Mouse (Mus musculus) spleen, postnatal 14 days (tissue): ENCODE measurements at regions not wholly inside any gene's neighbourhood (a gene's known extent, or its start where the extent isn't known, plus 50 kb on each side); places are given as distances from the start of the nearest gene placed in this dataset.

Experiments
- DNase-seq, 2 experiments: peaks; one replicate each; pipeline ENCODE4 v3.0.0; 2021 to 2022; ENCODE audit warnings: low spot score in 2 of 2

GRCm38 (mm10) chr17:51534270-51534669, 298.8 kb downstream of the Satb1 start:
- DNase-seq: no peak

GRCm38 (mm10) chr17:51528161-51528560, 304.9 kb downstream of the Satb1 start:
- DNase-seq: no peak

DNA sequence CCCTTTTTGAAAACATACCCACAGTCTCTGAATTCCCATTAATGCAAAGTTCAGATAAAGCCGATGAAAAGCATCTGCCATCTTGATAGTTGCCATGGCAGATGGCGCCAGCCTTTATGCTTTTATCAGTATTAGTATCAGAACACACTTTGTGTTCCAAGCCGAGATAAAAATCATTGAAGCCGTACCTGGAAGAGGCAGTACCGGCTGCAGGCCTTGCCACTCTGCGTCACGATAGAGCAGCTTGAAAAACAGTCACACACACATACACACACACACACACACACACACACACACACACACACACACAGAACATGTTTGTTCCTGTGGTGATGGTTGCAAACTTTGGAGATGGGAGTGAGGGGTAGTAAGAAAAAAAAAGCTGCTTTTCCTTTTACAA, 306.2 kb downstream of the Satb1 start:
- no peak for DNase-seq

- DNase-seq: no peak
Observed at GRCm38 (mm10) chr17:51526464-51526863, 306.6 kb downstream of the Satb1 start.

- DNase-seq: no peak
Observed at GRCm38 (mm10) chr17:51526021-51526420, 307.1 kb downstream of the Satb1 start.

DNA sequence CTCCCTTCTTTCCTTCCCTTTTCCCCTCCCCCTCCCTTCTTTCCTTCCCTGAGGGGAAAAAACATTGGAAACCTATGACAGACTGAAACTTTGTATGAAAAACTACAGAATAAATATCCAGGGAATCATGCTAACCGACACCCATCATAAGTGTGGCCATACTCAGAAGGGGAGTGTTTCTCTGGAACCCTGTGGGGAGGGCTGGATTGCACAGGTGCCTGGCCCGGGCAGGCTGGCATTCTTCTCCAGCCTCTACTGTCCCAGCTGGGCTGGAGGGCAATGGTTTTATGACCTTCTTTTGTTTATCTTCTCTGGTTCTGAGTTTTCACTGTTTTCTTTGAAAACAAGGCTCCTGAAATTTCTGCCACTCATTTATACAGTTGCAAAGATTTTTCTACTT, 307.9 kb downstream of the Satb1 start:
- DNase-seq: no peak

GRCm38 (mm10) chr17:51511917-51512316, 321.2 kb downstream of the Satb1 start:
- DNase-seq: no peak

DNA sequence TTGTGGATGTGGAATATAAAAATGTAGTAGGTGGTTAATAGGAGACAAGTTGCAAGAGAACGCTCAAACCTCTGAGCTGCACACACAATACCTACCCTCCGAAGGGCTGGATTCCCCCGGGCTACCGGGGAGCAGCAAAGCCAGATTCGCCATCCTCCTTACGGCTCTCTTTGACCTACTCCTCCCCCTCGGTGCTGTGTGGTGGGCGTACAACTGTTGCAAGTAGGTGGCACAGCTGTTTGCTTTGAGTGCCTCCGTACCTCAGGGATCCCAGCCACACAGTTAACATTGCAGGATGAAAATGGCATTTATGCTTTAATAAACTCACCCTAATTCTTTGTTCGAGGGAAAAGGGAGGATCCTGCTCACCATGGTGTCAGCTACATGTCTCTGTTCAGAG, 321.6 kb upstream of the Tbc1d5 start:
- DNase-seq: no peak

GRCm38 (mm10) chr17:51499541-51499940, 320.4 kb upstream of the Tbc1d5 start:
- no peak for DNase-seq

GRCm38 (mm10) chr17:51495038-51495437, 315.9 kb upstream of the Tbc1d5 start:
- DNase-seq: no peak

DNA sequence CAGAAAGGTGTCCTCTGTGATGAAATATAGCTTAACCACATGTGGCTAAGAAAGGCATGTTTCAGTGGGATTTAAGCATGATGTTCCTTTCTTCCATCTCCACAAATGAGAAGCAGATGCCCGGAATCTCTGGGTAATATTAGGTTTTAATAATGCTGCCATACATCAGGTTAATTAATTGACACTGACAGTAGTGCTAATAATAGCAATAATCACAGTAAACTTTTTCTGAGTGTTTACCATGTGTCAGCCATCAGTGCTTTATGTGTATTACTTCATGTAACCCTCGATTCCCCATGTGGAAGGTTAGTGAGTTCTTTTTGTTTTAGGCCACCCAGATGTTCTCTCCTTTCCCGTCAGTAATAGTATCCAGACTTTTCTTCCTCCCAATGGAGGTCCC, 310.2 kb upstream of the Tbc1d5 start:
- no peak for DNase-seq

DNA sequence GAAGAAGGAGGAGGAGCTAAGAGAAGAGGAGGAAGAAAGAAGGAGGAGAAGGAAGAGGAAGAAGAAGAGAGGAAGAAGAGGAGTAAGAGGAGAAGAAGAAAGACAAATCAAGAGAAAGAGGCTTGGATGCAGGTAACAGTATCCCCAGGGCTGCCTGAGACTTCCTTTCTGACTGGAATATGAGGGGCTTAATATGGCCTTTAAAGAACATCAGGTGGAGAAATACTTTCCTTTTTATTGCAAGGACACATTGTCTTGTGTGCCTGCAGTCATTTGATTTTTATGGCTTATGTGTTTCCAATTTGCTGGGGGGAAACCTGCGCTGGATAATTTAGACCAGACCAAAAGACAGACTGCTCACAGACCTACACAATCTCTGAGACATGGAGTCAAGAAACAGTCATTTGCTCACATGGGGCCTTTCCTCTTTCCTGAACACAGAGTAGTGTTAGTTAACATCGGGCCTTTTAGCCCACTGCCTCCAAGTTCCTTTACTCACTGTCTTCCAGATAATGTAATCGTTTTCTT, 308.8 kb upstream of the Tbc1d5 start:
- DNase-seq: no peak

DNA sequence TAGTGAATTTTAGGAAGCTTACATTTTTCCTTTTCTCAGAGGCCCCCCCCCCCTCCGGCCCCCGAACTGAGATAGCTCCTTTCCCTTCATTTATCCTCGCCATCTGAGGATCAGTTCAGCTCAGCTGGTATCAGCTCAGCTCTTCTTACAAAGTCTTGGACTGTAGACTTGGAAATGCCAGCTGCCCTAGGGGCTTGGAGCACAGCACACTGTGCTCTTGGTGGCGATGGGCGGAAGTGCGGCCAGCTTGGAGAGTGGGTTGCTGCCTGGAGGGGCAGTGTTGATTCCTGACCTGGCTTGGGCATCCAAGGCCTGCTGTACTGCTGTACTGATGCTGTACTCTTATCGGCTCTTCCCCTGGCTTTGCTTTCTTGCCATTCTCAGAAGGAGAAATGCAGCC, 298.7 kb upstream of the Tbc1d5 start:
- DNase-seq: no peak

DNA sequence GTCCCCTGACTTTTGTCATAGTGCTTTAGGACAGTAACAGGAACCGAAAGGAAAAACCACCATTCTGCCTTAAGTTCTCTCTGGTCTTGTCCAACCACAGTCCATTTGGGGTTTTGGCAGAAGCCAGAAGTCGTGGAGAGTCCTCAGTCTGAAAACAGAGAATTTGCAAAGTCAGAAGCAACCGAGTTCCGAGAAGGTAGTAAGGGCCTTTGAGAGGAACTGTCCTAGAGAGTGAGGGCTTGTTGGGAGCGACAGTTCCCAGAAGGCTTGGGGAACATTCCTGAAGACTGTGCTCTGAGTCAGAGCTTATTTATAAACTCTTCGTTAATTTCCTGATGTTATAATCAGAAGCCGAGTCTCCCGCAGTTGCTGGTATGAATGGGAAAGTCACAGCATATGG, 298.3 kb upstream of the Tbc1d5 start:
- DNase-seq: no peak

- no peak for DNase-seq
Observed at GRCm38 (mm10) chr17:51462137-51462880, 283.2 kb upstream of the Tbc1d5 start.

DNA sequence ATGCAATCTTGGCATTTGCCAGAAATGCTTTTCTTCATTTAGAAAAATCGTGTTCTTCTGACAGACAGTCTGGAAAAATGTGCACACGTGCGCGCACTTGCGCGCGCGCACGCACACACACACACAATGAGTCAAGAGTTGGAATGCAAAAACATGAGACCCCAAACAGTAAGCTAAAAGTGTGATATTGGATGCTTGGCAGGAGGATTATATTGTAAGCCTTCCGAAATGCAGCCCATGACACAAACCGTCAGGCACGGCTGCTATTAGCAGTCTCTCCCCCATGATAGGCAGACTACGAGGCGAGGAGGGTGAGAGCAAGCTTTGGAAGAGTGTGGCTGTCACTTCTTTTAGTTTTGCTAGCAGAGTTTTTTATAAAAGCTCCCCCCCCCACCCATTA, 282.1 kb upstream of the Tbc1d5 start:
- DNase-seq: no peak

- DNase-seq: no peak
Observed at GRCm38 (mm10) chr17:51459119-51459518, 280.0 kb upstream of the Tbc1d5 start.

DNA sequence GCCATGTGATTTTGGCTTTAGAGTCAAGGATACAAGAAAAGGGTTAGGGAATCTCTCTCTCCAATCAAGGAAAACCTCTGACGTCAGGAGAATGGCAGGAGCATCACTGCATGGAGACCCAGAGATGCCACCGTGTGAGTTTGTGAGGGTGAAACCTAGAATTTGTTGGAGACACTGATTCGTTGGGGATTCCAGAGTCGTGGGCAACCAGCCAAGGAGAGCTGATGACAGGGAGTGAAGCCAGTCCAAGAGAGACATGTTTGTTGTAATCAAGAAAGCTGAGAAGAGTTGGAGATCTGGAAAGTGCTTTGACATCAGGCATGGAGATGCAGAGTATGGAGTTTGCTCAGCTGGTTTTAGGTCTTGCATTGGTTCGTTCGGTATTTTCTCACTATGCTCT, 236.6 kb upstream of the Tbc1d5 start:
- no peak for DNase-seq

DNA sequence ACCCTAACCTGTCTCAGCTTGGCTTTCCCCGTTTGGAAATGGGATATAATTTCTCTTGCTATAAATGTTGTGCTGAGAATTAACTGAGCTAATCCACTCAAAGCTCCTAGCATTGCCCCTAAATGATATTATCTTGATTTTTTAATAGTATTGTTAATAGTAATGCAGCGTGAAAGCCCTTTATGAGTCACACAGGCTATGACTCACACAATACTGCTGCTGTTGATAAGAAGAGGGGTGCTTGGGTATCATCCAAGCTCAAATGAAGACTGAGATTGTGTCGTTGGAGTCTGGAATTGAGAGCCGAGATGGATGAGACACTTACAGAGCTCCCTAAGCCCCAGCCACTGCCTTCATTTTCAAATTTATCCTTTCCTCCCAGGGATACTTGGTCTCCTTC, 235.2 kb upstream of the Tbc1d5 start:
- DNase-seq: no peak

DNA sequence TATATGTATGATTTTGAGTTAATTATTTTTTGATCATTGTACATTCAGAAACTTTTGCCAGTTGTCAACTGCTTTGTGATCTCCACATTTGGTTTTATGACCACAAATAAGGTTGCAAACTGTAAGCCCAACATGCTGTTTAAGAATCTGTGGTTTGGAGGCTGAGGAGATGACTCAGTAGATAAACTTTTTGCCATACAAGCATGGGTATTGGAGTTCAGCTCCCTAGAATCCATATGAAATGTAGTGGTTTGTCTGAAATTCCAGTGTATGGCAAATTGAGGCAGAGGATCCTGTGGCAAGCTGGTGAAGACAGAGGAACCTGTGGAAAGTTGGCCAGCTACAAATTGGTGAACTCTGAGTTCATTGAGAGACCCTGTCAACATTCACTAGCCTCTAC, 234.6 kb upstream of the Tbc1d5 start:
- no peak for DNase-seq

- no peak for DNase-seq
Observed at GRCm38 (mm10) chr17:51411545-51412094, 232.5 kb upstream of the Tbc1d5 start.

DNA sequence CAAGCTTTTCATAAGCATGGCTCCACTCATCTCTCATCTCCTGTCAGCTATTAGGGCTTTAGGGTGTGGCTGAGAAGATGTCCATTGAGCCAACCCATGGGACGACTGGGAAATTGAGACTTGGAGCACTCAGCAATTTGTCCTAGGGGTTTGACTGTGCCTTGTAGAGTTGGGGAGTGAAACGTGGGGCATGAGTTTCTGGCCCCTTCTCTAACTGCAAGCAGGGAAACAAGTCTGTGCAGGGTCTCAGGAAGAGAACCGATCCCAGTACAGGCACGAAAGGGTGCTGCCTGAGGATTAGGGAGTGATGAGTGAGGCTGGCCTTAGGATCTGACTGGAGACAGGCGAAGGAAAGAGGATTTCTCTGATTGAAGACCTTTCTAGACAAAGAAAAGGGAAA, 229.7 kb upstream of the Tbc1d5 start:
- DNase-seq: no peak

DNA sequence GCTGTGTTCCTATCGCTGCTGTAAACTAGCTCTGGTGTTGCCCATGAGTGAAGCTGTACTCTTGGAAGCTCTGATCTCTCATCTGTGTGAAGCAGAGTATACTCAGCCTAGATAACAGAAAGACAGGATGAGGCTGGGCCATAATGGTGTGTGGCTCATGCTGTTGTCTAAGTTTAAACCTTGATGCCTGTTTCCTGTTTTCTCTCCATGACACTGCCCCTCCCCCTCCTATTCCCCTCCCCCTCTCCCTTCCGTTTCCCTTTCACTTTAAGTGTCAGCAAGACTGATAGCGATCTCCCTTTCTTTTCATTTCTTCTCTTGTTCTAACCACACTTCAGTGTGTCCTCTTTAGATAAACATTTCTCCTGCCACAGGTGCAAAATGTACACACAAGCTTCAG, 229.2 kb upstream of the Tbc1d5 start:
- no peak for DNase-seq

DNA sequence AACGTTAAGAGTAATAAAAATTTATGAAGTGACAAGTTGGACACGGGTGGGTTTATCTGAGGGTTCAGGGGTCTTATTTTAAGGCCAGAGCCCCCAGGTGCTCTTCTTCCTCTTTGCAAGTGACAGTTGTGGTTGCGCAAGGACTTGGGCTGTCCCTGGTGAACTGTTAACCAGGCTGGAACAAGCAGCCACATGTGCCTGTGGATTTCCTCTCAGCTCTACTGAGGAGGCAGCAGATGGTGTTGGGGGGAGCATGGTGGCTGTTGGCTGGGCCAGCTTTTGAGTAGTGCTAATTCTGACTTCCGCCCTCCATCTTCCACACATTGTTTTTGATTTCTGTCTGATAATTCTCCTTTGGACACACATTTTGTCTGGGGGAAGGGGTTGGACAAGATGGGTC, 227.9 kb upstream of the Tbc1d5 start:
- peak in 1 of 2 experiments; percentile 9 for DNase-seq
